Mouse (Mus musculus): ENCODE measurements around the gene Fbxw8. TPM values are rescaled to one million over a fixed set of nuclear protein-coding genes. Genes with fewer than 3 reads are reported as not detected.

The Fbxw8 gene
- total and polyA plus RNA-seq, 2 experiments from 2014 or later = 16.5 to 49.7 TPM

DNA sequence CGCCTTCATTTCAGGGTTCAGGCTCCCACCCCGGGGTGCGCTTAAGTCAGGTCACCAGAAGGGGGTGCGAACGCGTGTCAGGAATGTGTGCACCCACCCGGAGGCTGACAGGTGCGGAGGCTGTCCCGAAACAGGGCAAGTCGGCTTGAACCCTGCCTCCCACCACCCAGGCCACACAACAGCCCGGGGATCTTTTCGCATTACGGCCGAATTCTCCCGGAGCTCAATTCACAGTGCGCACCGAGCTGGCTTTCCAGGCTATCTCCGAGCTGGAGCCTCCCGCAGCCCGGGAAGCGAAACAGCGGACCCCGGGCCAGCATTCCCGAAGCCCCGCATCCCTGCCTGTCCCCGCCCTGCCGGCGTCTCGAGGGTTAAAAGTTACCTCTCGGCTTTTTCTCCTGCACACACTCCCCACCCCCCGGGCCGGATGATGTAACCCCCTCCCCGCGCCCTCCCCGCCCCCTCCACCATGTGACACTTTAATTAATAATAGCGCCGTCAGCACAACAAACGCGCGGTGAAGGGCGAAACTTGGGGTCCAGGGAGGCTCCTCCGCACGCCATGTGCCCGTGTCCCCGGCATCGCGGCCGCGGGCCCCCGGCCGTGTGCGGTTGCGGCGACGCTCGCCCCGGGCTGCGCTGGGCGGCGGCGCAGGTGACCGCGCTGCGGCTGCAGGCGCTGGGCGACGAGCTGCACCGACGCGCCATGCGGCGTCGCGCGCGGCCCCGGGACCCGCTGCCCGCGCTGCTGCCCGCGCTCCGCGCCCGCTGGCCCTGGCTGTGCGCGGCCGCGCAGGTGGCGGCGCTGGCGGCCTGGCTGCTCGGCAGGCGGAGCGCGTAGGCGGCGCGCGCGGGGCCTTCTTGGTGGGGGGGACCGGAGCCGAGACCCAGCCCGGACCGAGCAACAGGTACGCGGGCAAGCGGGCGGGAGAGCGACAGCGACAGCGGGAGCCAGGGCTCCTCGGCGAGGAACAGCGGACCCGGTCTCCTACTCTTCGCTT is 14.3 kb upstream of the Fbxw8 start:
- Histone ChIP-seq H3K4me2 (ENCODE audit: low read depth, low read length) (peak overlapping the region; percentile 92), H3K36me3 (replicated peaks; ENCODE audit: control insufficient read depth, insufficient read depth, low read length) (no peaks in the 10 kb centered on the region), H3K9ac (replicated peaks; ENCODE audit: low read depth, low read length) (0 out of 2 replicates have a peak overlapping the region, but pooled peaks have one; percentile 20), H3K27ac (ENCODE audit: low read depth) (no peak overlapping the region), H3K9me3 (replicated peaks; ENCODE audit: control insufficient read depth, low read length) (no peaks in the 10 kb centered on the region), H3K4me1 (ENCODE audit: control insufficient read depth, insufficient read depth) (0 out of 2 replicates have a peak, but pooled peaks cover 9% of the 10 kb centered on the region), H3K4me3 (ENCODE audit: low read depth, low read length) (peak overlapping the region; percentile 53), H3K27me3 (ENCODE audit: control insufficient read depth, insufficient read depth, low read length) (peaks cover 83% of the 10 kb centered on the region)
- ATAC-seq (ENCODE audit: insufficient read depth, low read depth) (no peak), DNase-seq (ENCODE audit: low spot score) (no peak)
- no peak for TF ChIP-seq EP300 (IDR thresholded peaks at IDR 0.05; ENCODE audit: low read depth)
- no peak for TF ChIP-seq CTCF (IDR thresholded peaks at IDR 0.05; ENCODE audit: low read depth)
- 1% methylated on average over 67 of the region's 117 CpGs for WGBS

DNA sequence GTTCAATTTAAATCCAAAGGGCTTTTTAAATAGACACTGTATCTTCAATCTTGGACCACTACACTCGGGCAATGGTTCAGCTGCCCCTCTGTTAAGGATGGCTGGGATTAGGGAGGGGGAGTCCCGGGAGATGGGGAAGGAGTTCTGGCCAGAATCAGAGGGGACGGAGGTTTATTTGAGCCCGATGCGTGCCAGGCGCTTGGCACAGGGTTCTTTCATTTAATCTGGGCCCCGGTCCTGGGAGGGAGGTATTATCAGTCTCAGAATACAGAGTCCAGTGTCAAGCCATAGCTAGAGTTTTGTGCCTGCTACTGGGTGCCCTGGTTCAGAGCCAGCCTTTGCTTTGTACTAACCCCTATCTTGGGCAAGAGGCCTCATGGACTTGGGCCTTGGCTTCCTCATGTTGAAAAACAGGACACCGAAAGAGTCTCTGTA is 12.3 kb upstream of the Fbxw8 start:
- ATAC-seq (ENCODE audit: insufficient read depth, low read depth) = no peak
- Histone ChIP-seq H3K27me3 (ENCODE audit: control insufficient read depth, insufficient read depth, low read length) (peaks cover 73% of the 10 kb centered on the region), H3K4me2 (ENCODE audit: low read depth, low read length) (no peak overlapping the region), H3K27ac (ENCODE audit: low read depth) (no peak overlapping the region), H3K4me3 (ENCODE audit: low read depth, low read length) (no peak overlapping the region), H3K9me3 (replicated peaks; ENCODE audit: control insufficient read depth, low read length) (no peaks in the 10 kb centered on the region), H3K4me1 (ENCODE audit: control insufficient read depth, insufficient read depth) (0 out of 2 replicates have a peak, but pooled peaks cover 9% of the 10 kb centered on the region), H3K9ac (replicated peaks; ENCODE audit: low read depth, low read length) (no peak overlapping the region), H3K36me3 (replicated peaks; ENCODE audit: control insufficient read depth, insufficient read depth, low read length) (no peaks in the 10 kb centered on the region)
- DNase-seq (ENCODE audit: low spot score) = no peak
- WGBS = 60% methylated on average over 8 of the region's 8 CpGs
- TF ChIP-seq EP300 (IDR thresholded peaks at IDR 0.05; ENCODE audit: low read depth) (no peak), CTCF (IDR thresholded peaks at IDR 0.05; ENCODE audit: low read depth) (no peak)

DNA sequence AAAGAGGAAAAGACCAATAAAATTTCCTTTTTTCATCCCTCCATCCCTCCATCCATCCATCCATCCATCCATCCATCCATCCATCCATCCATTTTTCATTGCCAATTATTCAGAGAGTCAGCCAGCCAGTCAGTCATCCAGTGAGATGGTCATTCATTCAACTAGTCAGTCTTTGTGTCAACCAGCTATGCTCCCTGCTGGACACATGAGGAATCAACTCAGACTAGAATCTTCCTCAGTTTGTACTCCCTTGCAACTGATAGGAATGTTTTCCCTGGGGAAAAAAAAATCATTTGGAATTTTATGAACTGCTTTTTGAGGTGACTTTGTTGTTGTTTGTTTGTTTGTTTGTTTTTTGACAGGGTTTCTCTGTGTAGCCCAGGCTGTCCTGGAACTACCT is 10.2 kb upstream of the Fbxw8 start:
- H3K9me3 ChIP-seq (replicated peaks; ENCODE audit: control insufficient read depth, low read length) = no peaks in the 10 kb centered on the region
- 0 out of 2 replicates have a peak, but pooled peaks cover 5% of the 10 kb centered on the region for H3K4me1 ChIP-seq (ENCODE audit: control insufficient read depth, insufficient read depth)
- H3K9ac ChIP-seq (replicated peaks; ENCODE audit: low read depth, low read length) = no peak overlapping the region
- ATAC-seq (ENCODE audit: insufficient read depth, low read depth) (no peak), DNase-seq (ENCODE audit: low spot score) (no peak)
- peaks cover 63% of the 10 kb centered on the region for H3K27me3 ChIP-seq (ENCODE audit: control insufficient read depth, insufficient read depth, low read length)
- TF ChIP-seq CTCF (IDR thresholded peaks at IDR 0.05; ENCODE audit: low read depth) (peak; percentile 26; the same call in 1 of the 2 replicates), EP300 (IDR thresholded peaks at IDR 0.05; ENCODE audit: low read depth) (no peak)
- H3K4me2 ChIP-seq (ENCODE audit: low read depth, low read length) = no peak overlapping the region
- H3K27ac ChIP-seq (ENCODE audit: low read depth) = no peak overlapping the region
- no peaks in the 10 kb centered on the region for H3K36me3 ChIP-seq (replicated peaks; ENCODE audit: control insufficient read depth, insufficient read depth, low read length)
- no peak overlapping the region for H3K4me3 ChIP-seq (ENCODE audit: low read depth, low read length)

DNA sequence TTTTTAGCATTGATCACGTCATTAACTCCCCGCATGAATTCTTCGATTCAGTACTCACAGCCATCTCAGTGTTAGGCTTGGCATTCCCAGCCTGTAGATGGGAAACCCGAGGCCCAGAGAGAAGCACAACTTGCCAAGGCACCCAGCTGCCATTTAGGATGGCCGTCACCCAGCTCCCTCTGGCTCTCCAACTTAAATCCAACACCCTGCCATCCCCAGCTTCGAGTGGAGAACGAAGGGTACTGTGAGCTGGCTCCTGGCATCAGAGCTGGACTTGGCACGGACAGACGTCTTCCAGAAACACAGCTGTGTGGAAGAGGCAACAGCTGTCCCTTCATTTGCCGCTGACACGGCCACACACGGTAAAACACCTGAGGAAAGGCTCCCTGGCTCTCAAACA is 9.3 kb upstream of the Fbxw8 start, which contains the start of gene Hrk:
Hrk (plus strand) TSS at position 68 of the 400 bp plus-strand sequence.
- Histone ChIP-seq H3K4me3 (ENCODE audit: low read depth, low read length) (no peak within 1 kb of the TSS), H3K4me2 (ENCODE audit: low read depth, low read length) (no peak within 1 kb of the TSS), H3K27ac (ENCODE audit: low read depth) (no peak within 1 kb of the TSS), H3K27me3 (ENCODE audit: control insufficient read depth, insufficient read depth, low read length) (peaks cover 55% of the 10 kb centered on the region), H3K36me3 (replicated peaks; ENCODE audit: control insufficient read depth, insufficient read depth, low read length) (no peaks in the 10 kb centered on the region), H3K9ac (replicated peaks; ENCODE audit: low read depth, low read length) (no peak within 1 kb of the TSS), H3K4me1 (ENCODE audit: control insufficient read depth, insufficient read depth) (0 out of 2 replicates have a peak, but pooled peaks cover 5% of the 10 kb centered on the region), H3K9me3 (replicated peaks; ENCODE audit: control insufficient read depth, low read length) (no peaks in the 10 kb centered on the region)
- 52% methylated on average over 12 of the region's 12 CpGs for WGBS
- ATAC-seq (ENCODE audit: insufficient read depth, low read depth) (no peak), DNase-seq (ENCODE audit: low spot score) (no peak)
- TF ChIP-seq CTCF (IDR thresholded peaks at IDR 0.05; ENCODE audit: low read depth) = no peak
- no peak for TF ChIP-seq EP300 (IDR thresholded peaks at IDR 0.05; ENCODE audit: low read depth)

DNA sequence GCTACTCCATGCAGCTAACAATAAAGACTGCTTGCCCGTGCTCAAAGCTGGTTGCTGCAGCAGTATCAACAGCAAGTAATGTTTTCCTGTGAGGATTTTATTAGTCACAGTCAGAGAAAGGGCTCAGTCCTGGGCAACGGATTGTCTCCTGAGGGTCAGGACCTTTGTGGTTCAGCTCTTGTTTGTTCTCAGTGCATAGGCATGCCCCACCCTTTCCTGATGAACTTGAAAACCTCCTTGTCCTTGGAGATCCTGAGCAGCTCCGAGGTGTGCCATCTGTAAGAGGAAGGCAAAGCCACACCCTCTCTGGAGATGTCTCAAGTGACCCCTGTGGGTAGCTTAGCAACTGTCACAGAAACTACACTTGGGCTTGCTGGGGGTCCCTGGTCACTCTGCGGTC is 5.4 kb upstream of the Fbxw8 start:
- no peak overlapping the region for H3K27ac ChIP-seq (ENCODE audit: low read depth)
- no peaks in the 10 kb centered on the region for H3K9me3 ChIP-seq (replicated peaks; ENCODE audit: control insufficient read depth, low read length)
- ATAC-seq (ENCODE audit: insufficient read depth, low read depth) = peak; percentile 14; the same call in 1 of the 2 replicates
- no peak overlapping the region for H3K4me2 ChIP-seq (ENCODE audit: low read depth, low read length)
- no peak overlapping the region for H3K4me3 ChIP-seq (ENCODE audit: low read depth, low read length)
- DNase-seq (ENCODE audit: low spot score) = no peak
- peaks cover 30% of the 10 kb centered on the region; the same call in 1 of the 2 replicates for H3K27me3 ChIP-seq (ENCODE audit: control insufficient read depth, insufficient read depth, low read length)
- no peak overlapping the region for H3K9ac ChIP-seq (replicated peaks; ENCODE audit: low read depth, low read length)
- no peak for TF ChIP-seq CTCF (IDR thresholded peaks at IDR 0.05; ENCODE audit: low read depth)
- no peak for TF ChIP-seq EP300 (IDR thresholded peaks at IDR 0.05; ENCODE audit: low read depth)
- H3K36me3 ChIP-seq (replicated peaks; ENCODE audit: control insufficient read depth, insufficient read depth, low read length) = no peaks in the 10 kb centered on the region
- H3K4me1 ChIP-seq (ENCODE audit: control insufficient read depth, insufficient read depth) = no peaks in the 10 kb centered on the region
- WGBS = 35% methylated on average over 4 of the region's 4 CpGs

All from heart, postnatal 0 days (tissue).